Mouse (Mus musculus) heart, embryonic 10.5 days (tissue): ENCODE data around the gene Kcnk10. TPM values are rescaled to one million over a fixed set of nuclear protein-coding genes. Genes with fewer than 3 reads are reported as not detected.

Source experiments
- DNase-seq: peaks from one replicate; pipeline ENCODE4 v3.0.0-alpha.2; 2017; ENCODE audit warnings: low spot score
- H3K27ac ChIP-seq: fragments of 300-500 bp; sonication (generic); 2 replicates; pipeline ENCODE4 v1.5.1; 2016; ENCODE audit warnings: mild to moderate bottlenecking
- H3K27me3 ChIP-seq: fragments of 300-500 bp; sonication (generic); 2 replicates; pipeline ENCODE4 v1.6.1; 2016; ENCODE audit warnings: mild to moderate bottlenecking; ENCODE audit not compliant: poor library complexity, insufficient read depth, severe bottlenecking
- H3K36me3 ChIP-seq: fragments of 300-500 bp; sonication (generic); 2 replicates; pipeline ENCODE4 v1.6.1; 2016; ENCODE audit warnings: mild to moderate bottlenecking, moderate library complexity
- H3K4me1 ChIP-seq: fragments of 300-500 bp; sonication (generic); 2 replicates; pipeline ENCODE4 v1.6.1; 2016; ENCODE audit warnings: mild to moderate bottlenecking
- H3K4me3 ChIP-seq: fragments of 300-500 bp; sonication (generic); 2 replicates; pipeline ENCODE4 v1.5.1; 2016; ENCODE audit warnings: mild to moderate bottlenecking, moderate library complexity
- H3K9me3 ChIP-seq: fragments of 300-500 bp; sonication (generic); 2 replicates; pipeline ENCODE4 v1.6.1; 2016; ENCODE audit warnings: mild to moderate bottlenecking, moderate library complexity
- WGBS: fragments of 180-500 bp; shearing (Covaris S2); methylation state at CpG from one replicate; pipeline ENCODE4 v1.1.7; 2016; 5-methylcytosine and 5-hydroxymethylcytosine counted together
- polyA plus RNA-seq: library from polyadenylated mRNA; unstranded; fragments of >200 nt; fragmentation: Nextera tagmentation; extraction: Ambion mirVana; gene quantifications from 2 replicates; pipeline ENCODE4 v1.2.1, GENCODE M21; 2016

The Kcnk10 gene
- polyA plus RNA-seq, 1 experiment from 2014 or later = 0.28 TPM

GRCm38 (mm10) chr12:98409580-98409979 lies 168.5 kb downstream of the Kcnk10 start:
- 49% methylated on average over 2 of the region's 2 CpGs for WGBS
- no peaks in the 10 kb centered on the region for H3K9me3 ChIP-seq

GRCm38 (mm10) chr12:98406598-98406997 lies 171.5 kb downstream of the Kcnk10 start:
- Histone ChIP-seq H3K36me3 (no peaks in the 10 kb centered on the region), H3K27me3 (no peaks in the 10 kb centered on the region), H3K4me3 (no peak overlapping the region), H3K4me1 (no peaks in the 10 kb centered on the region), H3K9me3 (no peaks in the 10 kb centered on the region), H3K27ac (no peak overlapping the region)
- 41% methylated on average over 1 of the region's 1 CpGs for WGBS
- no peak for DNase-seq

More at GRCm38 (mm10) chr12:98409580-98409979, 168.5 kb downstream of the Kcnk10 start:
- Histone ChIP-seq H3K27me3 (no peaks in the 10 kb centered on the region), H3K27ac (no peak overlapping the region), H3K4me1 (no peaks in the 10 kb centered on the region), H3K4me3 (no peak overlapping the region), H3K36me3 (no peaks in the 10 kb centered on the region)
- DNase-seq = no peak

GRCm38 (mm10) chr12:98406076-98406475 lies 172.0 kb downstream of the Kcnk10 start:
- no peak overlapping the region for H3K4me3 ChIP-seq
- H3K9me3 ChIP-seq = no peaks in the 10 kb centered on the region
- no peaks in the 10 kb centered on the region for H3K36me3 ChIP-seq
- no peaks in the 10 kb centered on the region for H3K4me1 ChIP-seq
- 67% methylated on average over 4 of the region's 4 CpGs for WGBS
- no peaks in the 10 kb centered on the region for H3K27me3 ChIP-seq
- DNase-seq = no peak
- no peak overlapping the region for H3K27ac ChIP-seq

- Histone ChIP-seq H3K27ac (no peak overlapping the region), H3K4me3 (no peak overlapping the region), H3K4me1 (no peaks in the 10 kb centered on the region), H3K36me3 (no peaks in the 10 kb centered on the region), H3K9me3 (no peaks in the 10 kb centered on the region), H3K27me3 (no peaks in the 10 kb centered on the region)
- DNase-seq = no peak
- WGBS = 81% methylated on average over 4 of the region's 4 CpGs
Measured at GRCm38 (mm10) chr12:98396586-98396985, 181.5 kb downstream of the Kcnk10 start.

- H3K36me3 ChIP-seq = no peaks in the 10 kb centered on the region
- 84% methylated on average over 5 of the region's 5 CpGs for WGBS
- no peak overlapping the region for H3K27ac ChIP-seq
- H3K4me1 ChIP-seq = peaks cover 8% of the 10 kb centered on the region
- no peaks in the 10 kb centered on the region for H3K9me3 ChIP-seq
- H3K27me3 ChIP-seq = no peaks in the 10 kb centered on the region
- DNase-seq = no peak
- no peak overlapping the region for H3K4me3 ChIP-seq
Measured at GRCm38 (mm10) chr12:98394115-98394514, 184.0 kb downstream of the Kcnk10 start.

GRCm38 (mm10) chr12:98391347-98391746 lies 186.8 kb downstream of the Kcnk10 start:
- H3K36me3 ChIP-seq = no peaks in the 10 kb centered on the region
- 44% methylated on average over 5 of the region's 5 CpGs for WGBS
- H3K27me3 ChIP-seq = no peaks in the 10 kb centered on the region
- no peaks in the 10 kb centered on the region for H3K9me3 ChIP-seq
- no peak for DNase-seq
- 0 out of 2 replicates have a peak overlapping the region, but pooled peaks have one; percentile 5 for H3K4me3 ChIP-seq
- no peak overlapping the region for H3K27ac ChIP-seq
- peaks cover 8% of the 10 kb centered on the region for H3K4me1 ChIP-seq

GRCm38 (mm10) chr12:98389618-98390017 lies 188.5 kb downstream of the Kcnk10 start:
- Histone ChIP-seq H3K27me3 (no peaks in the 10 kb centered on the region), H3K27ac (no peak overlapping the region), H3K4me1 (peaks cover 8% of the 10 kb centered on the region), H3K9me3 (no peaks in the 10 kb centered on the region), H3K4me3 (no peak overlapping the region), H3K36me3 (no peaks in the 10 kb centered on the region)
- no peak for DNase-seq
- WGBS = 84% methylated on average over 4 of the region's 4 CpGs

Other genes starting within 250 kb of the Kcnk10 start
- gene Spata7, start 49.8 kb upstream of the Kcnk10 start, polyA plus RNA-seq = 12.2 and 14.2 TPM in 2 replicates
- 9.0 and 9.3 TPM in 2 replicates for gene Ptpn21, start 159.1 kb upstream of the Kcnk10 start, polyA plus RNA-seq
- gene Zc3h14, start 168.7 kb upstream of the Kcnk10 start, polyA plus RNA-seq = 104 and 128 TPM in 2 replicates